Comparison of ENCODE assay signal across 16 mouse cellular contexts in the genomic region with DNA sequence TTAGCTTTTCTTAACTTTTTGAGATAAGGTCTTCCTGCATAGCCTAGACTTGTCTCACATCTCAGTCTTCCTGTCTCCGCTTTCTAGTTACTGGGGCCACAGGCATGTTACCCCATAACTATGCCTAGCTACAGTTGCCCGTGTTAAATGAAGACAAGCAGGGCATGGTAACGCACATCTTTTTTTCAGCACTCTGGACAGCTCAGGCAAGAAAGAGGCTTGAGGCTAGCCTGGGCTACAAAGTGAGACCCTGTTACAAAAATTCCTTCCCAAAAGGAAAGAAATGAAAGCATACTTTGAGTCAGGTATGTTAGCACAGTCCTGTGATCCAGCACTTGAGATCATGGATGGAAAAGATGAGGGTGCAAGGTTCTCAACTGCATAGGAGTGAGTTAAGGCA.
"Had no signal": no experiment of that assay in that cellular context is flagged by ENCODE, and none has a peak within 500 bp of the region (broad histone marks: within the 10 kb centered on the region; RNA-seq: fewer than 3 reads in every experiment).

No protein-coding gene starts in this region.

- H3K9ac ChIP-seq: kidney, embryonic 15.5 days; liver, embryonic 13.5 days; lung, embryonic 15.5 days; neural tube, embryonic 12.5 days; neural tube, embryonic 15.5 days had no signal

- H3K27me3 ChIP-seq: kidney, embryonic 15.5 days; liver, embryonic 13.5 days; lung, embryonic 15.5 days; neural tube, embryonic 12.5 days; neural tube, embryonic 15.5 days had no signal

- DNase-seq: kidney, adult 11 months; kidney, adult 8-10 months; kidney, postnatal 14 days; kidney, postnatal 4 days; liver, embryonic 13.5 days; lung, postnatal 14 days; midbrain, embryonic 14.5 days; right cerebral cortex, adult 18-20 months; right cerebral cortex, postnatal 14 days; right cerebral cortex, postnatal 4 days; thymus, postnatal 25 days had no signal

- H3K27ac ChIP-seq: kidney, embryonic 15.5 days; liver, embryonic 13.5 days; lung, embryonic 15.5 days; neural tube, embryonic 12.5 days; neural tube, embryonic 15.5 days had no signal

- H3K4me2 ChIP-seq: kidney, embryonic 15.5 days; liver, embryonic 13.5 days; lung, embryonic 15.5 days; midbrain, embryonic 11.5 days; neural tube, embryonic 12.5 days; neural tube, embryonic 15.5 days had no signal

- H3K4me1 ChIP-seq: kidney, embryonic 15.5 days; liver, embryonic 13.5 days; lung, embryonic 15.5 days; neural tube, embryonic 12.5 days; neural tube, embryonic 15.5 days had no signal

- H3K9me3 ChIP-seq: kidney, embryonic 15.5 days; liver, embryonic 13.5 days; lung, embryonic 15.5 days; neural tube, embryonic 12.5 days; neural tube, embryonic 15.5 days had no signal

- H3K4me3 ChIP-seq: kidney, embryonic 15.5 days; liver, embryonic 13.5 days; lung, embryonic 15.5 days; neural tube, embryonic 12.5 days; neural tube, embryonic 15.5 days had no signal
